Mouse (Mus musculus): ENCODE results near the gene B2m.
"Not testable (repeated sequence)": the region's sequence is repeated elsewhere in the genome, so short reads cannot be mapped to it uniquely, and the experiment has no call there.

Gene B2m

GRCm38 (mm10) chr2:122147508-122148241 lies at the start of gene B2m:
Gene B2m, plus strand, starts transcription at chr2:122147686.
- peak; percentile 95 for DNase-seq

- DNase-seq, result not testable (repeated sequence)
These were observed 49.8 kb upstream of the B2m start for GRCm38 (mm10) chr2:122097686-122098085.

- peak; percentile 50 for DNase-seq
These were observed 45.4 kb upstream of the B2m start for GRCm38 (mm10) chr2:122102070-122102469.

- DNase-seq, result no peak
These were observed 39.4 kb upstream of the B2m start for GRCm38 (mm10) chr2:122108101-122108500.

GRCm38 (mm10) chr2:122109714-122110113 lies 37.8 kb upstream of the B2m start:
- DNase-seq, result no peak

GRCm38 (mm10) chr2:122116888-122117287 lies 30.6 kb upstream of the B2m start:
- DNase-seq, result no peak

GRCm38 (mm10) chr2:122117961-122118958 lies 29.2 kb upstream of the B2m start, which contains the start of gene Spg11:
Gene Spg11, minus strand, starts transcription at chr2:122118386.
- DNase-seq, result peak; percentile 97

- peak; percentile 49 for DNase-seq
These were observed 21.6 kb upstream of the B2m start for GRCm38 (mm10) chr2:122125680-122126572.

- DNase-seq, result peak; percentile 26
These were observed 20.6 kb upstream of the B2m start for GRCm38 (mm10) chr2:122126765-122127347.

- DNase-seq, result no peak
These were observed 19.9 kb upstream of the B2m start for GRCm38 (mm10) chr2:122127635-122128034.

GRCm38 (mm10) chr2:122132078-122132477 lies 15.4 kb upstream of the B2m start:
- no peak for DNase-seq

- DNase-seq, result no peak
These were observed 14.9 kb upstream of the B2m start for GRCm38 (mm10) chr2:122132618-122133017.

GRCm38 (mm10) chr2:122137839-122138465 lies 9.5 kb upstream of the B2m start:
- DNase-seq, result no peak

- DNase-seq, result no peak
These were observed 6.7 kb upstream of the B2m start for GRCm38 (mm10) chr2:122140815-122141214.

- no peak for DNase-seq
These were observed 6.0 kb upstream of the B2m start for GRCm38 (mm10) chr2:122141332-122141967.

- no peak for DNase-seq
These were observed 4.4 kb upstream of the B2m start for GRCm38 (mm10) chr2:122143111-122143510.

GRCm38 (mm10) chr2:122145756-122146155 lies 1.7 kb upstream of the B2m start:
- no peak for DNase-seq

GRCm38 (mm10) chr2:122146687-122147086 lies 799 bp upstream of the B2m start:
- DNase-seq, result no peak

GRCm38 (mm10) chr2:122148242-122148917 lies 894 bp downstream of the B2m start:
- DNase-seq, result peak; percentile 73

- DNase-seq, result no peak
These were observed 1.8 kb downstream of the B2m start for GRCm38 (mm10) chr2:122149316-122149715.

GRCm38 (mm10) chr2:122149716-122150115 lies 2.2 kb downstream of the B2m start:
- no peak for DNase-seq

Data from thymus, postnatal 25 days (tissue).